Mouse (Mus musculus): ENCODE measurements around the gene Atp5f1. TPM values are rescaled to one million over a fixed set of nuclear protein-coding genes. Genes with fewer than 3 reads are reported as not detected.
A peak's percentile ranks its signal among the peaks of the same experiment; 100 is the strongest.

The Atp5f1 gene
- polyA plus RNA-seq, 1 experiment from 2014 or later, result 651 TPM

DNA sequence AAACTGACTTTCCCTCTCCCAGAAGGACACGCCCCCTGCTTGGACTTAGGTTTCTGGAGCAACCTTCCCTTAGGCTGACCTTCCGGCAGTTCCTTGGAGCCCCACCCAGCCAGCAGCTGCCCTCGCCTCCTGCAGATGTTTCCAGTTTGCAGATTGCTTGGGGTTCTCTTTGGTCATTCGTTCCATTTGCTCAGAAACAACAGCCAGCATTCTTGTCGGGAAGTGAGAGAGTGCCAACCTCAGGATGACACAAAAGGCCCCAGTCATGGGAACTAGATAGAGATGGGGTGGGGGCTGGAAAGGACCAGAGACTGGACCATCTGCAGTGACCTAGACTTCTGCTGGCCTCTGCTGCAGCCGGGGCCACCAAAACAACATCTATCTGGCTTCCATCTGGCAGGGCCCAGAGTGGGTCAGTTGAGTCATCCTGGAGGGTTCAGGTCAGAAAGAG, 65.9 kb downstream of the Atp5f1 start:
- no peak overlapping the region for H3K9ac ChIP-seq
- H3K9me3 ChIP-seq, result no peaks in the 10 kb centered on the region
- 42% methylated on average over 6 of the region's 6 CpGs for WGBS
- peaks cover 22% of the 10 kb centered on the region for H3K4me1 ChIP-seq (replicated peaks)
- H3K36me3 ChIP-seq, result no peaks in the 10 kb centered on the region
- H3K4me2 ChIP-seq (replicated peaks), result no peak overlapping the region
- ATAC-seq, result peak; percentile 10
- no peak overlapping the region for H3K4me3 ChIP-seq (replicated peaks)
- peak overlapping the region; percentile 59; the same call in 1 of the 2 replicates for H3K27ac ChIP-seq
- no peaks in the 10 kb centered on the region for H3K27me3 ChIP-seq (replicated peaks)

Other genes with a start within 250 kb of the Atp5f1 start
- gene Rap1a, start 158.8 kb downstream of the Atp5f1 start, polyA plus RNA-seq (2015; fragmentation: Nextera tagmentation; extraction: Ambion mirVana), result 116 and 133 TPM in 2 replicates
- gene Adora3, start 89.2 kb downstream of the Atp5f1 start, polyA plus RNA-seq (2015; fragmentation: Nextera tagmentation; extraction: Ambion mirVana), result 0.15 and 0.39 TPM in 2 replicates
- gene Tmigd3, start 89.2 kb downstream of the Atp5f1 start, polyA plus RNA-seq (2015; fragmentation: Nextera tagmentation; extraction: Ambion mirVana), result 0.24 and 0.52 TPM in 2 replicates
- 1.5 and 1.7 TPM in 2 replicates for gene I830077J02Rik, start 27.4 kb downstream of the Atp5f1 start, polyA plus RNA-seq (2015; fragmentation: Nextera tagmentation; extraction: Ambion mirVana)
- 133 and 137 TPM in 2 replicates for gene Wdr77, start 730 bp downstream of the Atp5f1 start, polyA plus RNA-seq (2015; fragmentation: Nextera tagmentation; extraction: Ambion mirVana)
- 0.67 and 0.97 TPM in 2 replicates for gene Ovgp1, start 13.6 kb upstream of the Atp5f1 start, polyA plus RNA-seq (2015; fragmentation: Nextera tagmentation; extraction: Ambion mirVana)
- not detected in 2 replicates for gene Pifo, start 54.5 kb upstream of the Atp5f1 start, polyA plus RNA-seq (2015; fragmentation: Nextera tagmentation; extraction: Ambion mirVana)
- 0.25 TPM in 1 of 2 replicates, not detected in the other for gene Chil5, start 72.7 kb upstream of the Atp5f1 start, polyA plus RNA-seq (2015; fragmentation: Nextera tagmentation; extraction: Ambion mirVana)
- gene Chia1, start 153.1 kb upstream of the Atp5f1 start, polyA plus RNA-seq (2015; fragmentation: Nextera tagmentation; extraction: Ambion mirVana), result not detected in 2 replicates
- gene Chil3, start 207.5 kb upstream of the Atp5f1 start, polyA plus RNA-seq (2015; fragmentation: Nextera tagmentation; extraction: Ambion mirVana), result 0.24 and 0.56 TPM in 2 replicates